In the genomic region with DNA sequence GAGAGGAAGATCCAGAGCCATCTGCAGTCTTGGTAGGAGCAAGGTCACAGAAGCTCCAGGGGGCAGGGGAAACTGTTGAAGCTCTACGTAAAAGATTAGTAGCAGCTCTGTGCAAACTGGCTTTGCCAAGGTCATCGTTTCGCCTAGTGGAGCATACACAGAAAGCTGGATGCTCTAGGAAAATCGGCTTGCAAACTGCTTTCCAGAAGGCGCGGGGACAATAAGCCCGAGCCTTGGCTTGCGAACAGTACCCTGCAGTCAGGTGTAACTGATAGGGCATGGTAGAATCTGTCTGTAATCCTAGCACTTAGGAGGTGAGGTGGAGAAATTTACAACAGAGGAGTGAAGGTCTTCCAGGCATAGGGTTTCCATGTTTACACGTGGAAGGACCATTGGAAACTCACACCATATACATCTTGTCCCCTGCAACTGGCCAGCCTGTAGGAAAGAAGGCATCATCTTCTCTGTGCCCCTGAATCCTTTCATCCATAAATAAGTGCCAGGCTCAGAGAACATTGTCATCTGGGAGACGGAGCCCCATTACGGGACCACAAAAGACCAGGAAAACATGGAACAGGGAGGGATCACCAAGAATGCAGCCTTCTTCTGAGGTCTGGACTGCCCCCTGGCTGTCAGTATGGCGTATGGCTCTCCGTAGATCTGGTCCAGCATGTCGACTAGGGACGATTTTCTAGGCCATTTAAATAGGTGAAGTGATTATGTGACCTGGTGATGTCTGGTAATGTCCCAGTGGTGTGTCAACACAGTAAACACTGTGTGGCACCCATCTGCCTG, we compare ENCODE assay signal across 9 mouse cellular contexts.
DNase-seq lines count a peak whose midpoint lies in the region; ATAC-seq lines count a peak whose summit lies in the region.
"Had no signal": no experiment of that assay in that cellular context is flagged by ENCODE, and none has a peak within 500 bp of the region (broad histone marks: within the 10 kb centered on the region; RNA-seq: fewer than 3 reads in every experiment).

No protein-coding gene starts in this region.

- ATAC-seq in midbrain, embryonic 11.5 days (ENCODE audit: low FRiP score), result no peak
- peak; percentile 32; the same call in 1 of the 2 replicates for ATAC-seq in hindbrain, embryonic 15.5 days (ENCODE audit: low FRiP score, low read depth)

- H3K27me3 ChIP-seq in midbrain, embryonic 10.5 days (ENCODE audit: low read depth, poor library complexity, severe bottlenecking), result no peaks in the 10 kb centered on the region
- no peaks in the 10 kb centered on the region for H3K27me3 ChIP-seq in midbrain, embryonic 11.5 days (ENCODE audit: control insufficient read depth, insufficient read depth, low read length)
- H3K27me3 ChIP-seq in hindbrain, embryonic 15.5 days, result no peaks in the 10 kb centered on the region

- no peak overlapping the region for H3K9ac ChIP-seq in midbrain, embryonic 11.5 days (ENCODE audit: low read length)
- H3K9ac ChIP-seq in hindbrain, embryonic 15.5 days, result no peak overlapping the region

- H3K4me3 ChIP-seq in midbrain, embryonic 10.5 days, result no peak overlapping the region
- H3K4me3 ChIP-seq in midbrain, embryonic 11.5 days (ENCODE audit: low read depth, low read length), result no peak overlapping the region
- no peak overlapping the region for H3K4me3 ChIP-seq in hindbrain, embryonic 15.5 days
- H3K4me3 ChIP-seq: erythroblast, embryonic 14.5 days had no signal

- intact Hi-C loops in left cerebral cortex, postnatal 10 days (cut with DNase I), result no loop called here

- WGBS in midbrain, embryonic 10.5 days, result 70% methylated on average over 15 of the region's 15 CpGs
- WGBS in midbrain, embryonic 11.5 days, result 64% methylated on average over 15 of the region's 15 CpGs
- 54% methylated on average over 15 of the region's 15 CpGs for WGBS in hindbrain, embryonic 15.5 days

- no peaks in the 10 kb centered on the region for H3K9me3 ChIP-seq in midbrain, embryonic 10.5 days (replicated peaks)
- no peaks in the 10 kb centered on the region for H3K9me3 ChIP-seq in midbrain, embryonic 11.5 days (ENCODE audit: control insufficient read depth, low read length)
- H3K9me3 ChIP-seq in hindbrain, embryonic 15.5 days, result no peaks in the 10 kb centered on the region

- no peak overlapping the region for H3K27ac ChIP-seq in midbrain, embryonic 10.5 days (replicated peaks)
- H3K27ac ChIP-seq in midbrain, embryonic 11.5 days (ENCODE audit: low read depth, low read length), result no peak overlapping the region
- peak overlapping the region; percentile 41 for H3K27ac ChIP-seq in hindbrain, embryonic 15.5 days (replicated peaks)

- DNase-seq in adrenal gland, adult (ENCODE audit: inconsistent age in 2 of 2, low spot score in 1 of 2), result peak; percentile 21 to 56
- no peak for DNase-seq in adrenal gland, postnatal 4 days (ENCODE audit: low spot score in 2 of 2)
- peak; percentile 37 for DNase-seq in midbrain, embryonic 10.5 days (ENCODE audit: low spot score)
- DNase-seq in midbrain, embryonic 11.5 days (ENCODE audit: low spot score, missing footprints), result no peak
- no peak for DNase-seq in c-Kit-positive CD71-positive TER-119-positive erythroid progenitor cells, embryonic 14.5 days (ENCODE audit: low spot score)
- no peak for DNase-seq in left cerebral cortex, postnatal 10 days (ENCODE audit: extremely low spot score in 1 of 2, low spot score in 2 of 2)
- no peak for DNase-seq in urinary bladder, postnatal 14 days (ENCODE audit: low spot score)

- no peak overlapping the region for H3K4me2 ChIP-seq in midbrain, embryonic 11.5 days
- H3K4me2 ChIP-seq in hindbrain, embryonic 15.5 days, result no peak overlapping the region

- H3K36me3 ChIP-seq in midbrain, embryonic 10.5 days, result no peaks in the 10 kb centered on the region
- H3K36me3 ChIP-seq in midbrain, embryonic 11.5 days (ENCODE audit: control insufficient read depth, insufficient read depth, low read length), result no peaks in the 10 kb centered on the region
- no peaks in the 10 kb centered on the region for H3K36me3 ChIP-seq in hindbrain, embryonic 15.5 days

- peaks cover 18% of the 10 kb centered on the region for H3K4me1 ChIP-seq in midbrain, embryonic 10.5 days
- H3K4me1 ChIP-seq in midbrain, embryonic 11.5 days (ENCODE audit: control insufficient read depth, insufficient read depth, low read length), result peaks cover 2% of the 10 kb centered on the region; the same call in 1 of the 2 replicates
- H3K4me1 ChIP-seq in hindbrain, embryonic 15.5 days (replicated peaks), result peaks cover 40% of the 10 kb centered on the region

Comparison
In these comparisons a context has a peak if more than half of its experiments do, and no peak if none do; other contexts are left out.
1. DNase-seq: peak in adrenal gland, adult (2 of 2) and midbrain, embryonic 10.5 days (single experiment); none in adrenal gland, postnatal 4 days (0 of 2), midbrain, embryonic 11.5 days (single experiment), c-Kit-positive CD71-positive TER-119-positive erythroid progenitor cells, embryonic 14.5 days (single experiment), left cerebral cortex, postnatal 10 days (0 of 2) and urinary bladder, postnatal 14 days (single experiment).